Comparison of ENCODE assay signal across 8 mouse cellular contexts in genomic region chr12:117769113-117769512, GRCm38 (mm10). TPM values are rescaled to one million over a fixed set of nuclear protein-coding genes. Genes with fewer than 3 reads are reported as not detected.
DNase-seq lines count a peak whose midpoint lies in the region; ATAC-seq and TF ChIP-seq lines count a peak whose summit lies in the region.

No protein-coding gene starts in this region.

- peak; percentile 80 for TF ChIP-seq CTCF in bone marrow macrophage, adult 2 months (IDR thresholded peaks at IDR 0.05; ENCODE audit: low read depth, low read length)
- TF ChIP-seq CTCF in liver, embryonic 14.5 days (IDR thresholded peaks at IDR 0.05; ENCODE audit: low read depth), result peak; percentile 83

- H3K9me3 ChIP-seq in liver, embryonic 12.5 days (replicated peaks), result no peaks in the 10 kb centered on the region
- H3K9me3 ChIP-seq in forebrain, embryonic 14.5 days (replicated peaks; ENCODE audit: control insufficient read depth, low read length), result no peaks in the 10 kb centered on the region
- no peaks in the 10 kb centered on the region for H3K9me3 ChIP-seq in kidney, embryonic 14.5 days (ENCODE audit: control insufficient read depth, low read length)
- H3K9me3 ChIP-seq in liver, embryonic 14.5 days (ENCODE audit: control insufficient read depth, low read length), result no peaks in the 10 kb centered on the region

- H3K27ac ChIP-seq in liver, embryonic 12.5 days, result no peak overlapping the region
- H3K27ac ChIP-seq in bone marrow macrophage, adult 2 months (ENCODE audit: insufficient read depth, low read depth, low read length), result no peak overlapping the region
- no peak overlapping the region for H3K27ac ChIP-seq in forebrain, embryonic 14.5 days (ENCODE audit: low read depth, low read length)
- H3K27ac ChIP-seq in kidney, embryonic 14.5 days (ENCODE audit: low read depth, low read length), result no peak overlapping the region
- no peak overlapping the region for H3K27ac ChIP-seq in liver, embryonic 14.5 days

- no peak for TF ChIP-seq POLR2A in bone marrow macrophage, adult 2 months (IDR thresholded peaks at IDR 0.05; ENCODE audit: borderline replicate concordance, low read depth, low read length)

- no peak for TF ChIP-seq EP300 in liver, embryonic 14.5 days (IDR thresholded peaks at IDR 0.05; ENCODE audit: low read depth)

- no peak overlapping the region for H3K9ac ChIP-seq in liver, embryonic 12.5 days
- no peak overlapping the region for H3K9ac ChIP-seq in forebrain, embryonic 14.5 days (ENCODE audit: low read length)
- H3K9ac ChIP-seq in kidney, embryonic 14.5 days (ENCODE audit: low read depth, low read length), result no peak overlapping the region
- no peak overlapping the region for H3K9ac ChIP-seq in liver, embryonic 14.5 days (replicated peaks)

- H3K4me2 ChIP-seq in liver, embryonic 12.5 days, result no peak overlapping the region
- no peak overlapping the region for H3K4me2 ChIP-seq in forebrain, embryonic 14.5 days (ENCODE audit: low read length)
- no peak overlapping the region for H3K4me2 ChIP-seq in kidney, embryonic 14.5 days (replicated peaks; ENCODE audit: low read depth, low read length)
- no peak overlapping the region for H3K4me2 ChIP-seq in liver, embryonic 14.5 days (ENCODE audit: low read depth)

- H3K4me3 ChIP-seq in liver, embryonic 12.5 days, result no peak overlapping the region
- no peak overlapping the region for H3K4me3 ChIP-seq in bone marrow macrophage, adult 2 months (ENCODE audit: insufficient read depth, low read length)
- no peak overlapping the region for H3K4me3 ChIP-seq in forebrain, embryonic 14.5 days (ENCODE audit: low read depth, low read length)
- no peak overlapping the region for H3K4me3 ChIP-seq in kidney, embryonic 14.5 days (ENCODE audit: low read length)
- no peak overlapping the region for H3K4me3 ChIP-seq in liver, embryonic 14.5 days (ENCODE audit: insufficient read depth in 1 of 2, low read depth in 2 of 2, low read length in 2 of 2)

- H3K36me3 ChIP-seq in liver, embryonic 12.5 days, result no peaks in the 10 kb centered on the region
- no peaks in the 10 kb centered on the region for H3K36me3 ChIP-seq in forebrain, embryonic 14.5 days (ENCODE audit: control insufficient read depth, insufficient read depth, low read length)
- H3K36me3 ChIP-seq in kidney, embryonic 14.5 days (ENCODE audit: control insufficient read depth, insufficient read depth, low read length), result no peaks in the 10 kb centered on the region
- no peaks in the 10 kb centered on the region for H3K36me3 ChIP-seq in liver, embryonic 14.5 days (replicated peaks; ENCODE audit: control insufficient read depth, insufficient read depth, low read depth)

- WGBS in liver, embryonic 12.5 days (ENCODE audit: insufficient replicate concordance), result 8% methylated on average over 5 of the region's 5 CpGs
- 6% methylated on average over 5 of the region's 5 CpGs for WGBS in forebrain, embryonic 14.5 days
- 9% methylated on average over 5 of the region's 5 CpGs for WGBS in kidney, embryonic 14.5 days
- 4% methylated on average over 5 of the region's 5 CpGs for WGBS in liver, embryonic 14.5 days (ENCODE audit: insufficient replicate concordance)

- no peaks in the 10 kb centered on the region for H3K4me1 ChIP-seq in liver, embryonic 12.5 days
- no peaks in the 10 kb centered on the region for H3K4me1 ChIP-seq in bone marrow macrophage, adult 2 months (ENCODE audit: control insufficient read depth, insufficient read depth, low read length)
- H3K4me1 ChIP-seq in forebrain, embryonic 14.5 days (ENCODE audit: control insufficient read depth, insufficient read depth, low read length), result no peaks in the 10 kb centered on the region
- H3K4me1 ChIP-seq in kidney, embryonic 14.5 days (ENCODE audit: control insufficient read depth, insufficient read depth, low read length), result no peaks in the 10 kb centered on the region
- no peaks in the 10 kb centered on the region for H3K4me1 ChIP-seq in liver, embryonic 14.5 days (replicated peaks; ENCODE audit: control insufficient read depth in 2 of 2, insufficient read depth in 2 of 2, low read length in 1 of 2)

- peak; percentile 69 for DNase-seq in liver
- DNase-seq in forebrain, embryonic 14.5 days (ENCODE audit: low spot score), result peak; percentile 93
- DNase-seq in liver, embryonic 14.5 days (ENCODE audit: low read depth in 3 of 3, low spot score in 3 of 3), result peak in 1 of 3 experiments; percentile 26
- DNase-seq in retina, adult 2 months (ENCODE audit: low read depth, low spot score), result peak; percentile 53
- peak; percentile 60 to 69 for DNase-seq in thymus, postnatal 36 days

- ATAC-seq in liver, embryonic 12.5 days, result no peak
- 0 out of 2 replicates have a peak, but pooled peaks have one; percentile 28 for ATAC-seq in forebrain, embryonic 14.5 days
- ATAC-seq in kidney, embryonic 14.5 days (ENCODE audit: low FRiP score, low TSS enrichment), result peak; percentile 60; the same call in 1 of the 2 replicates
- ATAC-seq in liver, embryonic 14.5 days (ENCODE audit: insufficient read depth), result no peak

- 0 out of 2 replicates have a peak, but pooled peaks cover 4% of the 10 kb centered on the region for H3K27me3 ChIP-seq in liver, embryonic 12.5 days (replicated peaks)
- H3K27me3 ChIP-seq in forebrain, embryonic 14.5 days (replicated peaks; ENCODE audit: control insufficient read depth, insufficient read depth, low read length), result no peaks in the 10 kb centered on the region
- H3K27me3 ChIP-seq in kidney, embryonic 14.5 days (ENCODE audit: control insufficient read depth, insufficient read depth, low read length), result no peaks in the 10 kb centered on the region; the same call in 1 of the 2 replicates
- no peaks in the 10 kb centered on the region for H3K27me3 ChIP-seq in liver, embryonic 14.5 days (ENCODE audit: control insufficient read depth, insufficient read depth, low read length)

RNA-seq across cellular contexts. Expression of gene Cdca7l, which starts 35.0 kb away (rescaled TPM):
- polyA plus RNA-seq in liver, embryonic 12.5 days (2016; fragmentation: Nextera tagmentation; extraction: Ambion mirVana), result 34.8 and 35.2 TPM in 2 replicates
- polyA plus RNA-seq in bone marrow macrophage, adult 2 months (2012; ENCODE audit: insufficient read depth, insufficient read length, missing spikeins), result 5.8 and 8.7 TPM in 2 replicates
- 11.1 and 12.6 TPM in 2 replicates for polyA plus RNA-seq in forebrain, embryonic 14.5 days (2014; fragmentation: Nextera tagmentation; extraction: Ambion mirVana)
- 35.7 and 69.9 TPM in 2 replicates for polyA plus RNA-seq in kidney, embryonic 14.5 days (2014; fragmentation: Nextera tagmentation; extraction: Ambion mirVana)
- polyA plus RNA-seq in liver, embryonic 14.5 days (2012; rRNA removed), result 6.0 and 11.0 TPM in 2 replicates
- 15.9 and 18.8 TPM in 2 replicates for polyA plus RNA-seq in liver, embryonic 14.5 days (2014; fragmentation: Nextera tagmentation; extraction: Ambion mirVana)

Comparison
In these comparisons a context has a peak if more than half of its experiments do, and no peak if none do; other contexts are left out.
1. ATAC-seq: peak in forebrain, embryonic 14.5 days (single experiment) and kidney, embryonic 14.5 days (single experiment); none in liver, embryonic 12.5 days (single experiment) and liver, embryonic 14.5 days (single experiment).